Mouse (Mus musculus) MEL (cell line): Measurements from ENCODE around the gene Pip5k1b. TPM values are rescaled to one million over a fixed set of nuclear protein-coding genes. Genes with fewer than 3 reads are reported as not detected.

Experiments used
- DNase-seq: peaks from one replicate; pipeline ENCODE4 v3.0.0; 2011; ENCODE audit warnings: low read depth, low spot score
- H3K27ac ChIP-seq: 2 replicates; pipeline ENCODE4 v1.5.1; 2012; ENCODE audit warnings: low read depth, mild to moderate bottlenecking, control low read depth, low read length, moderate library complexity; ENCODE audit not compliant: control insufficient read depth
- H3K27me3 ChIP-seq, 2 experiments: fragments of 150-350 bp in 1 of 2; sonication (generic) in 1 of 2; 2 replicates each; pipeline ENCODE4 v1.6.1; 2012; ENCODE audit warnings: low read length in 2 of 2, mild to moderate bottlenecking in 2 of 2, improper control_type of control experiment in 1 of 2, moderate library complexity in 1 of 2; ENCODE audit not compliant: insufficient read depth in 2 of 2, control insufficient read depth in 1 of 2
- H3K36me3 ChIP-seq, 2 experiments: 2 replicates each; pipeline ENCODE4 v1.6.1; 2012 to 2014; ENCODE audit warnings: low read length in 2 of 2, improper control_type of control experiment in 1 of 2, inconsistent platforms in 1 of 2, mild to moderate bottlenecking in 1 of 2; ENCODE audit not compliant: insufficient read depth in 2 of 2, control insufficient read depth in 1 of 2
- H3K4me1 ChIP-seq, 2 experiments: fragments of 150-350 bp in 1 of 2; sonication (generic) in 1 of 2; 2 replicates each; pipeline ENCODE4 v1.6.1; 2012; ENCODE audit warnings: low read length in 2 of 2, improper control_type of control experiment in 1 of 2, mild to moderate bottlenecking in 1 of 2; ENCODE audit not compliant: insufficient read depth in 2 of 2, control insufficient read depth in 1 of 2
- H3K4me3 ChIP-seq, 2 experiments: fragments of 150-350 bp in 1 of 2; sonication (generic) in 1 of 2; 2 replicates each; pipeline ENCODE4 v1.5.1; 2012; ENCODE audit warnings: low read depth in 2 of 2, low read length in 2 of 2, mild to moderate bottlenecking in 2 of 2, moderate library complexity in 2 of 2, control low read depth in 1 of 2, improper control_type of control experiment in 1 of 2; ENCODE audit not compliant: control insufficient read depth in 1 of 2, insufficient read depth in 1 of 2
- H3K79me2 ChIP-seq: 2 replicates; pipeline ENCODE4 v1.6.1; 2012; ENCODE audit warnings: mild to moderate bottlenecking, low read length, moderate library complexity; ENCODE audit not compliant: control insufficient read depth, poor library complexity, insufficient read depth
- H3K9ac ChIP-seq: 2 replicates; pipeline ENCODE4 v1.6.1; 2012; ENCODE audit warnings: low read depth, mild to moderate bottlenecking, control low read depth, low read length, moderate library complexity; ENCODE audit not compliant: control insufficient read depth, poor library complexity, severe bottlenecking
- H3K9me3 ChIP-seq: fragments of 150-350 bp; sonication (generic); replicated peaks from 2 replicates; pipeline ENCODE4 v1.6.1; 2012; ENCODE audit warnings: mild to moderate bottlenecking, low read length, improper control_type of control experiment, moderate library complexity; ENCODE audit not compliant: insufficient read depth
- BHLHE40 ChIP-seq: IDR thresholded peaks from 2 replicates; pipeline ENCODE4 v1.6.1; 2012; ENCODE audit warnings: low read depth, mild to moderate bottlenecking, inconsistent platforms, low read length, improper control_type of control experiment, borderline replicate concordance
- CHD1 ChIP-seq: IDR thresholded peaks from 2 replicates; pipeline ENCODE4 v1.6.1; 2012; ENCODE audit warnings: low read depth, mild to moderate bottlenecking, inconsistent platforms, low read length, improper control_type of control experiment
- CHD2 ChIP-seq: IDR thresholded peaks from 2 replicates; pipeline ENCODE4 v1.6.1; 2011; ENCODE audit warnings: low read length, improper control_type of control experiment
- CTCF ChIP-seq, 3 experiments: IDR thresholded peaks in 2 of 3; conservative IDR thresholded peaks in 1 of 3; 2 replicates each; pipeline ENCODE4 v1.5.1; 2011 to 2012; ENCODE audit warnings: low read length in 3 of 3, low read depth in 2 of 3, mild to moderate bottlenecking in 2 of 3, improper control_type of control experiment in 1 of 3, inconsistent platforms in 1 of 3, mixed read lengths in 1 of 3, moderate library complexity in 1 of 3; ENCODE audit not compliant: control insufficient read depth in 1 of 3, insufficient read depth in 1 of 3, poor library complexity in 1 of 3, severe bottlenecking in 1 of 3
- E2F4 ChIP-seq: IDR thresholded peaks from 2 replicates; pipeline ENCODE4 v1.6.1; 2011; ENCODE audit warnings: low read depth, low read length, improper control_type of control experiment, borderline replicate concordance
- ELF1 ChIP-seq: IDR thresholded peaks from 2 replicates; pipeline ENCODE4 v1.6.1; 2014; ENCODE audit warnings: low read depth, mild to moderate bottlenecking, inconsistent platforms, low read length, improper control_type of control experiment, moderate library complexity
- EP300 ChIP-seq, 2 experiments: IDR thresholded peaks; 2 replicates each; pipeline ENCODE4 v1.6.1; 2011; ENCODE audit warnings: improper control_type of control experiment in 2 of 2, low read length in 2 of 2, low read depth in 1 of 2, mild to moderate bottlenecking in 1 of 2
- ETS1 ChIP-seq: IDR thresholded peaks from 2 replicates; pipeline ENCODE4 v1.6.1; 2012; ENCODE audit warnings: low read depth, mild to moderate bottlenecking, inconsistent platforms, low read length, improper control_type of control experiment, moderate library complexity
- GABPA ChIP-seq: IDR thresholded peaks from 2 replicates; pipeline ENCODE4 v1.6.1; 2012; ENCODE audit warnings: low read depth, mild to moderate bottlenecking, inconsistent platforms, low read length, improper control_type of control experiment, moderate library complexity
- GATA1 ChIP-seq: IDR thresholded peaks from 2 replicates; pipeline ENCODE4 v1.6.1; 2011; ENCODE audit warnings: low read depth, low read length, improper control_type of control experiment
- HCFC1 ChIP-seq: IDR thresholded peaks from 2 replicates; pipeline ENCODE4 v1.6.1; 2012; ENCODE audit warnings: low read depth, mild to moderate bottlenecking, inconsistent platforms, low read length, improper control_type of control experiment, moderate library complexity
- JUND ChIP-seq: IDR thresholded peaks from 2 replicates; pipeline ENCODE4 v1.6.1; 2011; ENCODE audit warnings: low read depth, mild to moderate bottlenecking, improper control_type of control experiment, low read length
- KAT2A ChIP-seq: conservative IDR thresholded peaks from 2 replicates; pipeline ENCODE4 v1.6.1; 2012; ENCODE audit warnings: low read depth, low read length, improper control_type of control experiment, inconsistent platforms
- MAFK ChIP-seq: IDR thresholded peaks from 2 replicates; pipeline ENCODE4 v1.6.1; 2011; ENCODE audit warnings: low read depth, mild to moderate bottlenecking, low read length, improper control_type of control experiment, borderline replicate concordance
- MAX ChIP-seq: IDR thresholded peaks from 2 replicates; pipeline ENCODE4 v1.6.1; 2011; ENCODE audit warnings: low read length, improper control_type of control experiment
- MEF2A ChIP-seq: IDR thresholded peaks from 2 replicates; pipeline ENCODE4 v1.6.1; 2014; ENCODE audit warnings: low read depth, mild to moderate bottlenecking, inconsistent platforms, low read length, improper control_type of control experiment; ENCODE audit not compliant: poor library complexity, insufficient replicate concordance, severe bottlenecking; ENCODE audit errors: extremely low read depth
- MXI1 ChIP-seq: IDR thresholded peaks from 2 replicates; pipeline ENCODE4 v1.6.1; 2011; ENCODE audit warnings: mild to moderate bottlenecking, low read depth, low read length, improper control_type of control experiment
- MYB ChIP-seq: IDR thresholded peaks from 2 replicates; pipeline ENCODE4 v1.6.1; 2011; ENCODE audit warnings: mild to moderate bottlenecking, low read depth, low read length, improper control_type of control experiment
- MYC ChIP-seq: IDR thresholded peaks from 2 replicates; pipeline ENCODE4 v1.6.1; 2011; ENCODE audit warnings: low read depth, mild to moderate bottlenecking, low read length, improper control_type of control experiment, moderate library complexity
- NELFE ChIP-seq: IDR thresholded peaks from 2 replicates; pipeline ENCODE4 v1.6.1; 2011; ENCODE audit warnings: low read depth, low read length, improper control_type of control experiment
- NRF1 ChIP-seq: IDR thresholded peaks from 2 replicates; pipeline ENCODE4 v1.6.1; 2014; ENCODE audit warnings: low read depth, mild to moderate bottlenecking, inconsistent platforms, low read length, improper control_type of control experiment, moderate library complexity; ENCODE audit not compliant: poor library complexity, insufficient read depth, severe bottlenecking
- POLR2A ChIP-seq, 2 experiments: IDR thresholded peaks; 2 replicates each; pipeline ENCODE4 v1.6.1; 2011 to 2012; ENCODE audit warnings: low read length in 2 of 2, mild to moderate bottlenecking in 2 of 2, control low read depth in 1 of 2, improper control_type of control experiment in 1 of 2, low read depth in 1 of 2, moderate library complexity in 1 of 2; ENCODE audit not compliant: control insufficient read depth in 1 of 2, insufficient read depth in 1 of 2, poor library complexity in 1 of 2
- POLR2AphosphoS2 ChIP-seq: IDR thresholded peaks from 2 replicates; pipeline ENCODE4 v1.6.1; 2011; ENCODE audit warnings: low read length, improper control_type of control experiment
- POLR2AphosphoS5 ChIP-seq: IDR thresholded peaks from 2 replicates; pipeline ENCODE4 v1.6.1; 2012; ENCODE audit warnings: low read depth, borderline replicate concordance, mild to moderate bottlenecking, inconsistent platforms, low read length, moderate library complexity, mixed read lengths
- RAD21 ChIP-seq: IDR thresholded peaks from 2 replicates; pipeline ENCODE4 v1.6.1; 2011; ENCODE audit warnings: mild to moderate bottlenecking, low read depth, low read length, improper control_type of control experiment
- RCOR1 ChIP-seq: IDR thresholded peaks from 2 replicates; pipeline ENCODE4 v1.6.1; 2012; ENCODE audit warnings: low read depth, mild to moderate bottlenecking, inconsistent platforms, low read length, improper control_type of control experiment
- SIN3A ChIP-seq: IDR thresholded peaks from 2 replicates; pipeline ENCODE4 v1.6.1; 2012; ENCODE audit warnings: low read length, improper control_type of control experiment, inconsistent platforms
- SMC3 ChIP-seq: IDR thresholded peaks from 2 replicates; pipeline ENCODE4 v1.6.1; 2011; ENCODE audit warnings: low read depth, low read length, improper control_type of control experiment
- TAL1 ChIP-seq: IDR thresholded peaks from 2 replicates; pipeline ENCODE4 v1.6.1; 2012; ENCODE audit warnings: mild to moderate bottlenecking, inconsistent platforms, low read length, moderate library complexity, mixed read lengths
- TBP ChIP-seq: IDR thresholded peaks from 2 replicates; pipeline ENCODE4 v1.8.0; 2011; ENCODE audit warnings: low read depth, low read length, improper control_type of control experiment
- TCF12 ChIP-seq: IDR thresholded peaks from 2 replicates; pipeline ENCODE4 v1.6.1; 2014; ENCODE audit warnings: low read depth, mild to moderate bottlenecking, inconsistent platforms, low read length, improper control_type of control experiment, moderate library complexity
- UBTF ChIP-seq: IDR thresholded peaks from 2 replicates; pipeline ENCODE4 v1.6.1; 2012; ENCODE audit warnings: low read depth, mild to moderate bottlenecking, inconsistent platforms, low read length, improper control_type of control experiment, moderate library complexity, borderline replicate concordance; ENCODE audit not compliant: insufficient read depth
- USF1 ChIP-seq: IDR thresholded peaks from 2 replicates; pipeline ENCODE4 v1.6.1; 2014; ENCODE audit warnings: low read depth, mild to moderate bottlenecking, inconsistent platforms, low read length, improper control_type of control experiment, moderate library complexity
- USF2 ChIP-seq, 2 experiments: IDR thresholded peaks; 2 replicates each; pipeline ENCODE4 v1.6.1; 2011 to 2012; ENCODE audit warnings: improper control_type of control experiment in 2 of 2, low read length in 2 of 2, borderline replicate concordance in 1 of 2, inconsistent platforms in 1 of 2, low read depth in 1 of 2, mild to moderate bottlenecking in 1 of 2; ENCODE audit not compliant: insufficient read depth in 1 of 2
- ZC3H11A ChIP-seq: IDR thresholded peaks from 2 replicates; pipeline ENCODE4 v1.6.1; 2012; ENCODE audit warnings: low read depth, mild to moderate bottlenecking, inconsistent platforms, low read length, improper control_type of control experiment
- ZKSCAN1 ChIP-seq: IDR thresholded peaks from 2 replicates; pipeline ENCODE4 v1.6.1; 2012; ENCODE audit warnings: low read depth, mild to moderate bottlenecking, inconsistent platforms, low read length, improper control_type of control experiment, moderate library complexity
- ZMIZ1 ChIP-seq: IDR thresholded peaks from 2 replicates; pipeline ENCODE4 v1.6.1; 2012; ENCODE audit warnings: low read depth, mild to moderate bottlenecking, inconsistent platforms, low read length, improper control_type of control experiment, moderate library complexity
- ZNF384 ChIP-seq: IDR thresholded peaks from 2 replicates; pipeline ENCODE4 v1.6.1; 2012; ENCODE audit warnings: low read depth, mild to moderate bottlenecking, inconsistent platforms, low read length, improper control_type of control experiment
- polyA plus RNA-seq, 2 experiments: library from polyadenylated mRNA; stranded (reverse) in 1 of 2; unstranded in 1 of 2; fragments of >175 nt in 1 of 2; fragments of >200 nt in 1 of 2; gene quantifications; 2 replicates each; pipeline versions ENCODE4 v1.2.1 to v1.2.4; 2012; ENCODE audit warnings: low replicate concordance in 2 of 2, low read depth in 1 of 2; ENCODE audit not compliant: insufficient read length in 2 of 2, insufficient read depth in 1 of 2, missing spikeins in 1 of 2
- total RNA-seq: library from RNA; depleted of rRNA; stranded (reverse); fragments of 300-350 nt; gene quantifications from 2 replicates; pipeline ENCODE4 v1.2.3, GENCODE M21; 2012

Gene Pip5k1b
- total and polyA plus RNA-seq, 3 experiments = 3.4 to 10.0 TPM; not detected in 1

DNA sequence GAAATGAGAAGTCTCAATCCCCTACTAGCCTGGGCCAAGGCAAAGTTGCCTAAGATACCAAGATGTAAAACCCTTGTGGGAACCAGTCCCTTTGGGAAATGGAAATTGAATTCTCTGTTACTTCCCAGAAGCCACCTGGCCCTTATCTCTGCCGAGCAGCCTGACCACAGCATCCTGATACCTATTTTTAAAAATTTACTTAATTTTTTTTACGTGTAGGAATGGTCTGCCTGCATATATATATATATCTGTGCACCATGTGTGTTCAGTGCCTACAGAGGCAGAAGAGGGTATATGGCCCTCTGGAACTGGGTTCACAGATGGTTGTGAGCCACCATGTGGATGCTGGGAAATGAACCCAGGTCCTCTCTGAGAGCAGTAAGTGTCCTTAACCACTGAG lies 224.4 kb downstream of the Pip5k1b start:
- peak; percentile 54 for DNase-seq
- Histone ChIP-seq H3K9ac (no peak overlapping the region), H3K36me3 (peaks cover 0 to 27% of the 10 kb centered on the region in 2 experiments; a peak in 2 of 4 replicates), H3K4me3 (no peak overlapping the region), H3K79me2 (no peaks in the 10 kb centered on the region), H3K4me1 (peaks cover 26 to 33% of the 10 kb centered on the region in 2 experiments), H3K27me3 (no peaks in the 10 kb centered on the region), H3K27ac (peak overlapping the region; percentile 25), H3K9me3 (no peaks in the 10 kb centered on the region)
- no peak for TF ChIP-seq MAX
- TF ChIP-seq ZC3H11A = no peak
- no peak for TF ChIP-seq NELFE
- TF ChIP-seq SMC3 = no peak
- peak; percentile 65 to 73 for TF ChIP-seq EP300 (IDR thresholded peaks at IDR 0.05; ENCODE audit: low read depth in 1 of 2, low read length in 2 of 2)
- TF ChIP-seq USF2 (IDR thresholded peaks at IDR 0.05; ENCODE audit: borderline replicate concordance in 1 of 2, insufficient read depth in 1 of 2, low read depth in 1 of 2, low read length in 2 of 2) = no peak
- no peak for TF ChIP-seq MAFK
- TF ChIP-seq TCF12 = peak; percentile 86
- no peak for TF ChIP-seq JUND
- peak; percentile 82 for TF ChIP-seq TAL1
- TF ChIP-seq POLR2AphosphoS2 = no peak
- TF ChIP-seq ELF1 = no peak
- TF ChIP-seq BHLHE40 = no peak
- no peak for TF ChIP-seq GABPA
- no peak for TF ChIP-seq CHD1
- TF ChIP-seq RCOR1 = peak; percentile 25; the same call in 1 of the 2 replicates
- no peak for TF ChIP-seq POLR2A (IDR thresholded peaks at IDR 0.05; ENCODE audit: control insufficient read depth in 1 of 2, insufficient read depth in 1 of 2, low read depth in 1 of 2, low read length in 2 of 2, poor library complexity in 1 of 2)
- TF ChIP-seq MXI1 = no peak; the same call in 1 of the 2 replicates
- TF ChIP-seq MYC = 0 out of 2 replicates have a peak, but pooled peaks have one; percentile 26
- no peak for TF ChIP-seq TBP
- no peak for TF ChIP-seq KAT2A
- TF ChIP-seq USF1 = no peak
- TF ChIP-seq ZMIZ1 = no peak
- TF ChIP-seq SIN3A = no peak
- TF ChIP-seq E2F4 = no peak
- TF ChIP-seq POLR2AphosphoS5 = no peak
- peak; percentile 66 for TF ChIP-seq ZNF384
- no peak for TF ChIP-seq RAD21
- TF ChIP-seq CTCF (IDR thresholded peaks at IDR 0.05 in 2 of 3, conservative IDR thresholded peaks at IDR 0.05 in 1 of 3; ENCODE audit: control insufficient read depth in 1 of 3, insufficient read depth in 1 of 3, low read depth in 2 of 3, low read length in 3 of 3, poor library complexity in 1 of 3, severe bottlenecking in 1 of 3) = no peak
- no peak for TF ChIP-seq CHD2
- TF ChIP-seq HCFC1 = no peak
- TF ChIP-seq ZKSCAN1 = no peak
- TF ChIP-seq UBTF = no peak
- peak; percentile 69 for TF ChIP-seq GATA1
- peak; percentile 74 for TF ChIP-seq ETS1
- no peak for TF ChIP-seq NRF1
- no peak for TF ChIP-seq MYB
- TF ChIP-seq MEF2A = peak; percentile 91
